Mouse (Mus musculus): Measurements from ENCODE around the gene Cd72.

Gene Cd72

DNA sequence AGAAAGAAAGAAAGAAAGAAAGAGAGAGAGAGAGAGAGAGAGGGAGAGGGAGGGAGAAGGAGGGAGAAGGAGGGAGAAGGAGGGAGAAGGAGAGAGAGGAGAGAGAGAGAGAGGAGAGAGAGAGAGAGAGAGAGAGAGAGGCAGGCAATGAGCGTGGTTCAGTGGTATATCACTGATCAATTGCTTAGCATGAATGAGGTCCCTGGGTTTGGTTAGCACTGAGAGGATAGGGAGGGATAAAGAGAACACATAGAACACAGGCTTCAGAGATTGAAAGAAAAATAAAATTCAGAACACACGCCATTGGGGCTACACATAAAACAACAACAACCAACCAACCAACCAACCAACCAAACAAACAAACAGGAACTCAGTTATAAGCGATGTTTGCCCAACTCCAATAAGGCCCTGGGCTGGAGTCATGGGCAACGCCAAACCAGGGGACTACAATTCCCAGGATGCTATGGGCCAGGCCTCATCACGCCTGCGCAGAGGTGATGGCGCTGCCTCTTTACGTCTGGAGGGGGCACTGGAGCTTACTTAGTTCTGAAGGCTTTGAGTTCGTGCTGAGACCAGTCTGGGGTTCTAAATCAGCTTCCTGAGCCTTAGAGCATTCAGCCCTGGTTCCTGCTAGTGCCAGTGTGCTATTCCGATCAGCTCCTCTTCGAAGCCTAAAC, 23.6 kb upstream of the Cd72 start:
- peak; percentile 90 for DNase-seq

- peak; percentile 40 for DNase-seq
These were observed 22.2 kb upstream of the Cd72 start for GRCm38 (mm10) chr4:43476604-43477003.

- no peak for DNase-seq
These were observed 19.2 kb upstream of the Cd72 start for GRCm38 (mm10) chr4:43473636-43474035.

DNA sequence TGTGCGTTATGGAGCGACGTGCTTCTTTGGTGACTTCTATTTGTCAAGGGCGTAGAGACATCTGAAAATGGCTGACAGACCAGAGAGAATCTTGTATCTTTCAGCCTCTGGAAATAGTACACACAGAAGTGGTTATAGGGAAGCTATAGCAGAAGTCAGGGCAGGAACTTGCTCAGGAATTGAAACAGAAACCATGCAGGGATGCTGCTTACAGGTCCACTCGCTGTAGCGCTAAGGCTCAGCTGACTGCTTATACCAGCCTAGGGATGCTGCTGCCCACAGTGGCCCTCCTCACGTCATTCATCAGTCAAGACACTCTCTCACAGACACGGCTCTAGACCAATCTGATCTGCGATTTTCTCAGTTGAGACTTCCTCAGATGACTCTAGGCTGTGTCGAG, 15.9 kb upstream of the Cd72 start:
- no peak for DNase-seq

GRCm38 (mm10) chr4:43466872-43467271, 12.4 kb upstream of the Cd72 start:
- DNase-seq = no peak

- DNase-seq = no peak
These were observed 11.5 kb upstream of the Cd72 start for GRCm38 (mm10) chr4:43465935-43466334.

DNA sequence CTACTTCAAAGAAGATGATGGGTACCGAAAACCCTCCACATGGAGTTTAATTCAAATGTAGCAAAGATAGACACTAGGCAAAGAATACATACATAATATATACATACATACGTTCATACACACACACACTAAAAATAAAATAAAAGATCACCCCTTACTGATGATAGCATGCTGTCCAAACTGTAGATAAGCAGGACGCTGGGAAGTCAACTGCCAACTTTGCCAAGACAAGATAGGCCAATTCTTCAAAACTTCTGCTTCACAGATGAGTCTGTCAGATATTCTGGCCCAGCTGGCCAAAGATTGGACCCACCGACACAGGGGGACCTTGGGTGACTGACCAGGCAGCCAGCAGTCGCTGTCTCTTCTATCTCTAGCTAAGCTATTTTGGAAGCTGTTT, 8.7 kb upstream of the Cd72 start:
- no peak for DNase-seq

DNA sequence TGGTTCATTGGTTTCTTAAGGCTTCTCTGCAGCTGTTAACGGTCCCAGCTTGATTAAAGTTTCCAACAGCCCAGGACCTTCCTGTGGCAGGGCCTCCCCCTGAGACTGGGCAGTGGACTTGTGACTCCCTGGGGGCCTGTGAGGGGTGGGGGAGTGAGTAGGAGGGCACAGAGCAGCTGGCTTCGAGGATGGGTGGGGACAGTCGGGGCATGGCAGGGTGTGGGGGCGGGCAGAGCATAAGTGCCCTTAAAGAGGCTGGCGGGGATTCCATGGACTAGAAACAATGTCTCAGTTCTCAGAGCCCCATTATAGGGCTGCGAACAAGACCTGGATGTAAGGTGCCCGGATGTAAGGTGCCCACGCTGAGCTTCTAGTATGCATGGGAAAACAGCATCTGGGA, 2.7 kb upstream of the Cd72 start:
- DNase-seq = peak; percentile 45

DNA sequence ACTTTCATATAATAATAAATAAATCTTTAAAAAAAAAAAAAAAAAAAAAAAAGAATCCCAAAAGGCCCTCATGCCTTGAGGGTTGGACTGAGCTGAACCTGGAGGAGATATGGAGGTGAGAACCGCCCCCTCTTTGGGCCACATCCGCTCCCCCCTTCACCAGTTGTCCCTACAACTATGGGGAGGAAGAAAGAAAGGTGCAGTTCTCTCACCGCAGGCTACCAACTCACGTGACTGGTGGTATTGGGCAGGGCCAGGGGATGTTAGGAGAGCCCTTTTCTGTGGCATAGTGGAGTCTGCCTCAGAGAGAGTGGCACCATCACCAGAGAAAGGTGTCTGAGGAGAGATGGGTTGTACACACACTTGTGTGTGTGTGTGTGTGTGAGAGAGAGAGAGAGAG, 2.0 kb upstream of the Cd72 start:
- DNase-seq = peak; percentile 74

DNA sequence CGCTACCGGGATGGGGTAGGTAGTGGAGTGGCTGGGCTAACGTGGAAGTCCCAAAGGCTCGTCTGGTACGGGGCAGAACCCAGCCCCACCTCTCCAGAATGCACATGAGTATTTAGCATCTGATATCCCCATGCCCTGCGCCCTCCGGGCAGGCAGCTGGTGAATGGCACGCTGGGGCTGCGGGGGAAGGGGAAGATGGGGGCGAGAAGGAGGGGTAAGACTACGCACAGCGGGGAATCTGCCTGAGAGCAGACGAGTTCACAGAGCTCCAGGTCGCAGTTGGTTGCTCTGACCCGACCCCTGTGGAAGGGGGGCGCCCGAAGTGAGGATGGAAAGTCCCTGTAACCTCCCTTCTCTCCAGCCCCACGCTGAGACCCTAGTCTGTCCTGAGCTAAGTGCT, 1.0 kb downstream of the Cd72 start:
- DNase-seq = peak; percentile 42

DNA sequence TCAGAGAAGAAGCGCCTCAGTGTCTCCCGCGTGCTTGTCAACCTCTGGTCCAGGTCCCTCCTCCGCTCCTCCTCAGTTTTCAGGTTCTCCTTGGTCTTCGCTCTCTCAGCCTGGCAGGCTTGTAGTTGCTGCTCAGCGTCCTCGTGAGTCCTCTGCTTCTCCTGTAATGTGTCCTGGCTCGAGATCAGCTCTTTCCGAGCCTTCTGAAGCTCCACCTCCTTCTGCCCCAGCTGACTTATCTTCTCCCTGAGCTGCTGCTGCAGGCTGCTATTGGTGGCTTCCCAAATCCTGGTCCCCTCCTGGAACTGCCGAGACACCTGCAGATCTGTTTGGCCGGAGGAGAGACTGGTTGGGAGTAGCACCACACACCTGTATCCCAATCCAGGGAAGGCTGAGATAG, 2.1 kb downstream of the Cd72 start:
- DNase-seq = no peak

DNA sequence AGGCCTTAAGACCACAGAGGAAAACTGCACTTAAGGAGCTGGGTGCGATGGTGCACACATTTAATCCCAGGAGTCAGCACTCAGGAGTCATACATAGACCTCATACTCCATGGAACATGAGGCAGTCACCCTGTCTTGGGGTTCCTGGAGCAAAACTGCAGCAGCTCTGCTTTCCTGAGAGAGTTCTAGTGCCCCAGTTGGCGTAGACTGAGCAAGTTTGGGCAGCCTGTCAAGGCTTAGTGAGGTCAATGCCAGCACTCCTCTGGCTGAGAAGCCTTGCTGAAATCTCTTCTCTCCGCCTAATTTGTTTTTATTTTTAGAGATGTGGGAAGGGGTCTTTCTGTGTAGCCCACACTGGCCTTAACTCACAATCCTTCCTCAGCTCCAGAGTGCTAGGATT, 5.9 kb downstream of the Cd72 start:
- no peak for DNase-seq

GRCm38 (mm10) chr4:43447251-43447650, 7.2 kb downstream of the Cd72 start:
- DNase-seq = no peak

- peak; percentile 38 for DNase-seq
These were observed 10.9 kb downstream of the Cd72 start for GRCm38 (mm10) chr4:43443511-43443910.

DNA sequence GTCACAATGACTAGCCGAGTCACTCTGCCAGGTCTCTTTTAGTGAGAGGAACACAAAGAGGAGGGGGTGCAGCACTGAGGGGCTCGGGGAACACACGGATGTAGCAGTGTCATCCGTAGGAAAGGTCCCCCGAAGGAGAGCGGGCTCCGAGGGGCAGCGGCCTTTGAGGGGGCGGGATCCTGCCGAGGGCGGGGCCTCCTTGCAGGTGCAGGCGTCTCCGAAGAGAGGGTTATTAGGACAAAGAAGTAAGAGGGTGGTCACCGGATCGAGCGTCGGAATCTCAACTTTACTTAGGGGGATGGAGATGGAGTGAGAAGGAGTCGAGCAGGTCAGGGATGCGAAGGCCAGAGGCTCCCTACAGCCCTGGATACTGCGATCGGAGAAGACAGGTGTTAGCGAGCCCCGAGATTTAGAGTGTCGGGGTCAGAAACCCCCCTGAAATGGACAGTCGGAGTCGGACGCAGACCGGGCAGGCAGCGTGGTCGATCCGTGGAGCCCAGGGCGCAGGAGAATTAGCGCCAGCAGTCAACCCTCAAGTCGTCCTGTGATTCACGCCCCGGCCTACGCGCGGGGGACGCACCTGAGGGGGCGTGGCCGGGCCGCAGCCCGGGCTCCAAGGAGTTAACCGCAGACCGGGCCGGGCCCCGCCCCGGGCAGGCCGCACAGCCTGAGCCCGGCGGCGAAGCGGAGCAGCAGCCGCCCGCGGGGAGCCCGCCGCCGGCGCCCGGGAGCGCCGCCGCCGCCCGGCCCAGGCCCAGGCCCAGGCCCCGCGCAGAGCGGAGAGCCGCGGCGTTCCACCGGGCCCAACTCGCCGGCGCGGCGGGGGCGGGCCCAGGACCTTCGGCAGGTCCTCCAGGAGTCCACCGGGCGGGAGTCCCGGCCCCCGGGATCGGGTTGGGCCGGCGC, 11.7 kb downstream of the Cd72 start:
- peak; percentile 72 for DNase-seq

GRCm38 (mm10) chr4:43442044-43442443, 12.4 kb downstream of the Cd72 start:
- DNase-seq = peak; percentile 99

DNA sequence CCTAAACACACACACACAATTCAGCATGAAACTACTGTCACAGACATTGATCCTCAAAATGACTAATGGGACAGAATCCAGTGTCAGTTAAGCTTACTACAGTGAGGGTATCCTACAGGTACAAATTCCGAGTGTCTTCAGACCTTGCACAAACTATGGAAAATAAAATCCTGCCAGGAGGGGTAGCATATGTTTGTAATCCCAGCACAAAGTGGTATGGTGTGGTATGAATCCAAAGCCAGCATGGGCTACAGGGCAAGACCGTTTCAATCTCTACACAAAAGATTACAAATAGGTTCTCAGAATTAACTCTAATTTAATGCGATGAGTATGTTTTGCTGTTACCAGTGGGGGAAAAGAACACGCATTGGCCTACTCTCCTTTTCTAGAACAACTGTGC, 12.8 kb downstream of the Cd72 start, which contains the start of gene Tesk1:
Gene Tesk1 (plus strand): TSS at position 301 of the 400 bp plus-strand sequence.
- no peak for DNase-seq

DNA sequence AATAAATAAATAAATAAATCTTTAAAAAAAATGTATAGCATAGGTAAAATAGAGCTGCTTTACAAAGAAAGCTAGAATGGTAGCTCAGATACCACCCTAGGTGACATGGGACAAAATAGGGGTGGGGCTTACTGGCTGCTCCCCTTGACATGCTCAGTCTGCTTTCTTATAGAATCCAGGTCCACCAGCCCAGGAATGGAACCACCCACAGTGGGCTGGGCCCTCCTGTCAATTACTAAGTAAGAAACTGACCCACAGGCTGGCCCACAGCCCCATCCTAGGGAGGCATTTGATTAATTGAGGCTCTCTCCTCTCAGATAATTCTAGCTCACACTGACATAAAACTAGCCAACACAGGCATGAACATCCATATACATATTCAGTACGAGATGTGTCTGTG, 21.6 kb downstream of the Cd72 start:
- DNase-seq = no peak

GRCm38 (mm10) chr4:43431690-43432089, 22.7 kb downstream of the Cd72 start:
- peak; percentile 81 for DNase-seq

- no peak for DNase-seq
These were observed 25.5 kb downstream of the Cd72 start, which contains the start of gene Fam166b for GRCm38 (mm10) chr4:43428946-43429345. Gene Fam166b, minus strand, starts transcription at chr4:43429134.

GRCm38 (mm10) chr4:43428180-43428861, 26.1 kb downstream of the Cd72 start:
- no peak for DNase-seq

- DNase-seq = peak; percentile 87
These were observed 26.8 kb downstream of the Cd72 start for GRCm38 (mm10) chr4:43427501-43428179.

GRCm38 (mm10) chr4:43426487-43426886, 27.9 kb downstream of the Cd72 start:
- DNase-seq = no peak

All from thymus, postnatal 25 days (tissue).